Mouse (Mus musculus): ENCODE results near the gene Park7. TPM values are rescaled to one million over a fixed set of nuclear protein-coding genes. Genes with fewer than 3 reads are reported as not detected.

Park7 gene
- polyA plus RNA-seq (2017; shearing (Covaris generic)) = 461 TPM

GRCm38 (mm10) chr4:150914290-150914733 is at the start of gene Park7, which contains the start of gene Tnfrsf9:
Gene Park7, minus strand, starts transcription at chr4:150914437.
Gene Tnfrsf9, plus strand, starts transcription at chr4:150914562.

GRCm38 (mm10) chr4:150853680-150854461 is 60.4 kb downstream of the Park7 start, which contains the start of gene Errfi1:
Gene Errfi1, plus strand, starts transcription at chr4:150853919.

Other genes starting within 250 kb of the Park7 start
- gene Errfi1, start 60.5 kb downstream of the Park7 start, polyA plus RNA-seq (2017; shearing (Covaris generic)) = 2.0 TPM
- 284 TPM for gene Tnfrsf9, start 125 bp upstream of the Park7 start, polyA plus RNA-seq (2017; shearing (Covaris generic))
- not detected for gene Uts2, start 82.7 kb upstream of the Park7 start, polyA plus RNA-seq (2017; shearing (Covaris generic))
- 0.96 TPM for gene Per3, start 130.2 kb upstream of the Park7 start, polyA plus RNA-seq (2017; shearing (Covaris generic))
- 65.8 TPM for gene Vamp3, start 143.5 kb upstream of the Park7 start, polyA plus RNA-seq (2017; shearing (Covaris generic))
- not detected for gene Gm13090, start 175.1 kb upstream of the Park7 start, polyA plus RNA-seq (2017; shearing (Covaris generic))